Comparison of ENCODE assay signal across 9 mouse cellular contexts in genomic region chr6:56480914-56481482, GRCm38 (mm10).
DNase-seq lines count a peak whose midpoint lies in the region; ATAC-seq lines count a peak whose summit lies in the region.
"Had no signal": no experiment of that assay in that cellular context is flagged by ENCODE, and none has a peak within 500 bp of the region (broad histone marks: within the 10 kb centered on the region; RNA-seq: fewer than 3 reads in every experiment).

No protein-coding gene starts in this region.

- no peaks in the 10 kb centered on the region for H3K27me3 ChIP-seq in intestine, embryonic 14.5 days (replicated peaks; ENCODE audit: control insufficient read depth, insufficient read depth, low read length)
- no peaks in the 10 kb centered on the region for H3K27me3 ChIP-seq in intestine, embryonic 16.5 days (replicated peaks; ENCODE audit: control insufficient read depth, insufficient read depth, low read length)
- no peaks in the 10 kb centered on the region for H3K27me3 ChIP-seq in embryonic facial prominence, embryonic 14.5 days (replicated peaks; ENCODE audit: control insufficient read depth, insufficient read depth, low read length)
- no peaks in the 10 kb centered on the region for H3K27me3 ChIP-seq in hindbrain, embryonic 16.5 days (replicated peaks; ENCODE audit: control insufficient read depth, insufficient read depth, low read length)

- no peaks in the 10 kb centered on the region for H3K36me3 ChIP-seq in intestine, embryonic 14.5 days (ENCODE audit: control insufficient read depth, insufficient read depth, low read length)
- H3K36me3 ChIP-seq in intestine, embryonic 16.5 days (ENCODE audit: control insufficient read depth, insufficient read depth, low read length): no peaks in the 10 kb centered on the region
- H3K36me3 ChIP-seq in embryonic facial prominence, embryonic 14.5 days (ENCODE audit: control insufficient read depth, insufficient read depth, low read length): no peaks in the 10 kb centered on the region
- H3K36me3 ChIP-seq in hindbrain, embryonic 16.5 days (ENCODE audit: control insufficient read depth, insufficient read depth, low read length): no peaks in the 10 kb centered on the region

- DNase-seq in intestine, embryonic 14.5 days (ENCODE audit: low spot score): peak; percentile 75
- peak; percentile 32 to 61 for DNase-seq in adrenal gland, postnatal 36 days
- DNase-seq in embryonic facial prominence, embryonic 14.5 days (ENCODE audit: low spot score): peak; percentile 66
- DNase-seq in left cerebral cortex, postnatal 14 days (ENCODE audit: low spot score in 2 of 2): peak; percentile 54 to 79
- DNase-seq in naive thymus-derived CD4-positive, alpha-beta T cell, adult 2 months (ENCODE audit: low read depth): peak; percentile 36
- peak; percentile 5 to 8 for DNase-seq in thymus, postnatal 36 days

- ATAC-seq in intestine, embryonic 14.5 days (replicated peaks; ENCODE audit: low FRiP score, low TSS enrichment, low read depth): no peak
- no peak for ATAC-seq in intestine, embryonic 16.5 days
- ATAC-seq in embryonic facial prominence, embryonic 14.5 days (ENCODE audit: low read depth): no peak
- ATAC-seq in hindbrain, embryonic 16.5 days: peak; percentile 72

- no peak overlapping the region for H3K27ac ChIP-seq in intestine, embryonic 14.5 days (ENCODE audit: low read depth)
- no peak overlapping the region for H3K27ac ChIP-seq in intestine, embryonic 16.5 days (ENCODE audit: low read length)
- no peak overlapping the region for H3K27ac ChIP-seq in embryonic facial prominence, embryonic 14.5 days (replicated peaks; ENCODE audit: low read depth, low read length)
- no peak overlapping the region for H3K27ac ChIP-seq in hindbrain, embryonic 16.5 days (ENCODE audit: low read depth, low read length)
- H3K27ac ChIP-seq: macrophage had no signal

- H3K4me1 ChIP-seq in intestine, embryonic 14.5 days (replicated peaks; ENCODE audit: control insufficient read depth, insufficient read depth, low read length): no peaks in the 10 kb centered on the region
- no peaks in the 10 kb centered on the region for H3K4me1 ChIP-seq in intestine, embryonic 16.5 days (ENCODE audit: control insufficient read depth, insufficient read depth, low read length)
- no peaks in the 10 kb centered on the region for H3K4me1 ChIP-seq in embryonic facial prominence, embryonic 14.5 days (ENCODE audit: control insufficient read depth, insufficient read depth, low read length)
- no peaks in the 10 kb centered on the region for H3K4me1 ChIP-seq in hindbrain, embryonic 16.5 days (ENCODE audit: control insufficient read depth, insufficient read depth, low read depth, low read length)

- WGBS in intestine, embryonic 14.5 days: 4% methylated on average over 6 of the region's 6 CpGs
- WGBS in intestine, embryonic 16.5 days: 3% methylated on average over 6 of the region's 6 CpGs
- 1% methylated on average over 6 of the region's 6 CpGs for WGBS in embryonic facial prominence, embryonic 14.5 days
- WGBS in hindbrain, embryonic 16.5 days: under 1% methylated on average over 6 of the region's 6 CpGs

- H3K4me2 ChIP-seq in intestine, embryonic 14.5 days (ENCODE audit: low read length): no peak overlapping the region
- no peak overlapping the region for H3K4me2 ChIP-seq in intestine, embryonic 16.5 days (ENCODE audit: low read depth, low read length)
- H3K4me2 ChIP-seq in embryonic facial prominence, embryonic 14.5 days (ENCODE audit: low read depth, low read length): no peak overlapping the region
- H3K4me2 ChIP-seq in hindbrain, embryonic 16.5 days (ENCODE audit: low read length): no peak overlapping the region

- H3K9me3 ChIP-seq in intestine, embryonic 14.5 days (ENCODE audit: control insufficient read depth, low read length): no peaks in the 10 kb centered on the region
- H3K9me3 ChIP-seq in intestine, embryonic 16.5 days (ENCODE audit: control insufficient read depth, low read length): no peaks in the 10 kb centered on the region
- no peaks in the 10 kb centered on the region for H3K9me3 ChIP-seq in embryonic facial prominence, embryonic 14.5 days (ENCODE audit: control insufficient read depth, low read length)
- no peaks in the 10 kb centered on the region for H3K9me3 ChIP-seq in hindbrain, embryonic 16.5 days (ENCODE audit: control insufficient read depth, low read length)

- H3K9ac ChIP-seq in intestine, embryonic 14.5 days (ENCODE audit: low read length): no peak overlapping the region
- no peak overlapping the region for H3K9ac ChIP-seq in intestine, embryonic 16.5 days (ENCODE audit: low read depth, low read length)
- H3K9ac ChIP-seq in embryonic facial prominence, embryonic 14.5 days (ENCODE audit: low read depth, low read length): no peak overlapping the region
- H3K9ac ChIP-seq in hindbrain, embryonic 16.5 days (ENCODE audit: low read depth, low read length): no peak overlapping the region

- H3K4me3 ChIP-seq in intestine, embryonic 14.5 days (ENCODE audit: low read depth, low read length): no peak overlapping the region
- no peak overlapping the region for H3K4me3 ChIP-seq in intestine, embryonic 16.5 days (ENCODE audit: low read length)
- no peak overlapping the region for H3K4me3 ChIP-seq in embryonic facial prominence, embryonic 14.5 days (ENCODE audit: low read depth, low read length)
- H3K4me3 ChIP-seq in hindbrain, embryonic 16.5 days (ENCODE audit: low read length): no peak overlapping the region

- intact Hi-C loops in left cerebral cortex, postnatal 14 days (cut with DNase I): loop anchor here (1.0 to 2.0 kb wide), 2 partner anchors 127 to 210 kb away; no protein-coding TSS in a partner anchor

Comparison
In these comparisons a context has a peak if more than half of its experiments do, and no peak if none do; other contexts are left out.
1. DNase-seq: peak in every context shown above with its lines; median percentile 75 in intestine, embryonic 14.5 days; 66 in left cerebral cortex, postnatal 14 days; 66 in embryonic facial prominence, embryonic 14.5 days; 46 in adrenal gland, postnatal 36 days; 36 in naive thymus-derived CD4-positive, alpha-beta T cell, adult 2 months; 6 in thymus, postnatal 36 days.